Mouse (Mus musculus) mesoderm, embryonic 11.5 days (tissue): ENCODE data around the gene Tubgcp6.

Experiments
- DNase-seq: peaks from one replicate; pipeline ENCODE4 v3.0.0-alpha.2; 2012; ENCODE audit warnings: low read depth, low spot score

Gene Tubgcp6

GRCm38 (mm10) chr15:89141905-89142304 lies 19.0 kb upstream of the Tubgcp6 start:
- no peak for DNase-seq

GRCm38 (mm10) chr15:89141443-89141842 lies 18.5 kb upstream of the Tubgcp6 start:
- no peak for DNase-seq

GRCm38 (mm10) chr15:89140659-89141252 lies 17.8 kb upstream of the Tubgcp6 start, which contains the start of gene Mapk12:
Mapk12 (minus strand) TSS chr15:89140703.
- DNase-seq = peak; percentile 71

GRCm38 (mm10) chr15:89140048-89140658 lies 17.2 kb upstream of the Tubgcp6 start:
- no peak for DNase-seq

- no peak for DNase-seq
Measured at GRCm38 (mm10) chr15:89138531-89138930, 15.6 kb upstream of the Tubgcp6 start.

GRCm38 (mm10) chr15:89138046-89138405 lies 15.1 kb upstream of the Tubgcp6 start:
- DNase-seq = no peak

GRCm38 (mm10) chr15:89137378-89138045 lies 14.6 kb upstream of the Tubgcp6 start:
- DNase-seq = no peak

- no peak for DNase-seq
Measured at GRCm38 (mm10) chr15:89136461-89137155, 13.7 kb upstream of the Tubgcp6 start.

GRCm38 (mm10) chr15:89131316-89131715 lies 8.4 kb upstream of the Tubgcp6 start:
- DNase-seq = no peak

GRCm38 (mm10) chr15:89130245-89130644 lies 7.3 kb upstream of the Tubgcp6 start:
- no peak for DNase-seq

- peak; percentile 88 for DNase-seq
Measured at GRCm38 (mm10) chr15:89128382-89129350, 5.8 kb upstream of the Tubgcp6 start, which contains the start of gene Hdac10. Hdac10 (minus strand) TSS chr15:89128700.

- no peak for DNase-seq
Measured at GRCm38 (mm10) chr15:89127364-89127940, 4.5 kb upstream of the Tubgcp6 start.

GRCm38 (mm10) chr15:89126622-89127021 lies 3.7 kb upstream of the Tubgcp6 start:
- no peak for DNase-seq

GRCm38 (mm10) chr15:89125351-89125750 lies 2.4 kb upstream of the Tubgcp6 start:
- DNase-seq = no peak

GRCm38 (mm10) chr15:89124312-89124711 lies 1.4 kb upstream of the Tubgcp6 start:
- DNase-seq = no peak

GRCm38 (mm10) chr15:89123595-89123994 lies 683 bp upstream of the Tubgcp6 start:
- no peak for DNase-seq

GRCm38 (mm10) chr15:89118007-89118406 lies 4.9 kb downstream of the Tubgcp6 start:
- no peak for DNase-seq

GRCm38 (mm10) chr15:89110147-89110546 lies 12.8 kb downstream of the Tubgcp6 start:
- no peak for DNase-seq

- DNase-seq = no peak
Measured at GRCm38 (mm10) chr15:89106976-89107375, 15.9 kb downstream of the Tubgcp6 start.

- no peak for DNase-seq
Measured at GRCm38 (mm10) chr15:89106073-89106472, 16.8 kb downstream of the Tubgcp6 start.

- no peak for DNase-seq
Measured at GRCm38 (mm10) chr15:89104425-89104824, 18.5 kb downstream of the Tubgcp6 start.
